Mouse (Mus musculus): Measurements from ENCODE around the gene Nptx2. TPM values are rescaled to one million over a fixed set of nuclear protein-coding genes. Genes with fewer than 3 reads are reported as not detected.

The Nptx2 gene
- polyA plus RNA-seq, 1 experiment from 2014 or later = 2.8 TPM

DNA sequence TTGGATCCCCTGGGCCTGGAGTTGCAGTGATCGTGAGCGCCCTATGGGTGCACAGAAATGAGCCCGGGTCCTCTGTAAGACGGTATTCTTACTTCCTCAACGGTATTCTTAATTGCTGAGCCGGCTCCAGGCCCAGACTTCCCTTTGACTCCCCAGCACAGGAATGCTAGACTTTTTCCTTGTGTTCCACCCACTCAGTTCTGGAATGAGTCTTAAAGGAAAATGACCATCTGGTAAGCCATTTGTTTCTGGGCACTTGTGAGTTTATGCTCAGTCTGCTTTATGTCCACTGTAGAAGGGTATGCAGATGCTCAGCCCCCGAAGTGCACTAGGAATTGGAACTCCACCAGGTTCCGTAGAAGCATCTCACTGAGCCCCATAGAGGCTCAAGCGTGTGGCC lies 4.3 kb downstream of the Nptx2 start:
- Histone ChIP-seq H3K27me3 (ENCODE audit: control insufficient read depth, insufficient read depth, low read length) (peaks cover 25% of the 10 kb centered on the region), H3K4me2 (ENCODE audit: low read depth) (no peak overlapping the region), H3K36me3 (ENCODE audit: control insufficient read depth, insufficient read depth, low read length) (no peaks in the 10 kb centered on the region), H3K9me3 (ENCODE audit: control insufficient read depth, low read length) (no peaks in the 10 kb centered on the region), H3K27ac (ENCODE audit: low read depth, low read length) (no peak overlapping the region), H3K9ac (ENCODE audit: low read length) (no peak overlapping the region), H3K4me1 (ENCODE audit: control insufficient read depth, insufficient read depth, low read length) (peaks cover 18% of the 10 kb centered on the region), H3K4me3 (ENCODE audit: low read depth, low read length) (no peak overlapping the region)
- WGBS = 84% methylated on average over 9 of the region's 9 CpGs
- ATAC-seq (ENCODE audit: insufficient read depth, low FRiP score, low TSS enrichment) (no peak), DNase-seq (ENCODE audit: low spot score) (no peak)

- Histone ChIP-seq H3K36me3 (ENCODE audit: control insufficient read depth, insufficient read depth, low read length) (no peaks in the 10 kb centered on the region), H3K9me3 (ENCODE audit: control insufficient read depth, low read length) (no peaks in the 10 kb centered on the region), H3K4me3 (ENCODE audit: low read depth, low read length) (no peak overlapping the region), H3K4me1 (ENCODE audit: control insufficient read depth, insufficient read depth, low read length) (peaks cover 17% of the 10 kb centered on the region), H3K27ac (ENCODE audit: low read depth, low read length) (no peak overlapping the region), H3K27me3 (ENCODE audit: control insufficient read depth, insufficient read depth, low read length) (peaks cover 25% of the 10 kb centered on the region), H3K9ac (ENCODE audit: low read length) (no peak overlapping the region), H3K4me2 (ENCODE audit: low read depth) (no peak overlapping the region)
- ATAC-seq (ENCODE audit: insufficient read depth, low FRiP score, low TSS enrichment) (no peak), DNase-seq (ENCODE audit: low spot score) (no peak)
- 29% methylated on average over 5 of the region's 5 CpGs for WGBS
Measured at GRCm38 (mm10) chr5:144550622-144551137, 5.0 kb downstream of the Nptx2 start.

- 30% methylated on average over 6 of the region's 10 CpGs for WGBS
- no peak overlapping the region for H3K4me2 ChIP-seq (ENCODE audit: low read depth)
Measured at GRCm38 (mm10) chr5:144556710-144557109, 11.0 kb downstream of the Nptx2 start.

DNA sequence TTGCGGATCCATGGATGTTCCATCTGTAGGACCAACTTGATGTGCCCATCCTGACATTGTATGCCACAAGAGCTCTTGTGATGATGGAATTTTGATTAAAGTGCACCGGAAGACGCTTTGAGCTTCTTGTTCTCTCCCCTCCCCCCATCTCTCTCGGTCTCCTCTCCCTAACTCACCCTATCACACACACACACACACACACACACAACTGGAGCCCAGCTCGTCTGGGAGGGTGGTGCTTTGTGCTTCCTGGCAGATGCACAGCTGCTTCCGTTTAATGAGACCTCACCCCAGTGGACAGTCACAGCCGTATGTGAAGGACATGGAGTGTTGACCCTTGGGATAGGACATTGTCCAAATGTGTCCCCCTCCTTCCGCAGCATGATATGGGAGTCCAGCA lies 11.7 kb downstream of the Nptx2 start:
- ATAC-seq (ENCODE audit: insufficient read depth, low FRiP score, low TSS enrichment) (0 out of 2 replicates have a peak, but pooled peaks have one; percentile 33), DNase-seq (ENCODE audit: low spot score) (no peak)
- Histone ChIP-seq H3K36me3 (ENCODE audit: control insufficient read depth, insufficient read depth, low read length) (no peaks in the 10 kb centered on the region), H3K27me3 (ENCODE audit: control insufficient read depth, insufficient read depth, low read length) (no peaks in the 10 kb centered on the region), H3K9ac (ENCODE audit: low read length) (no peak overlapping the region), H3K4me2 (ENCODE audit: low read depth) (no peak overlapping the region), H3K4me3 (ENCODE audit: low read depth, low read length) (no peak overlapping the region), H3K9me3 (ENCODE audit: control insufficient read depth, low read length) (no peaks in the 10 kb centered on the region), H3K4me1 (ENCODE audit: control insufficient read depth, insufficient read depth, low read length) (peaks cover 8% of the 10 kb centered on the region; the same call in 1 of the 2 replicates), H3K27ac (ENCODE audit: low read depth, low read length) (peak overlapping the region; percentile 27; the same call in 1 of the 2 replicates)
- 54% methylated on average over 8 of the region's 8 CpGs for WGBS

More at GRCm38 (mm10) chr5:144556710-144557109, 11.0 kb downstream of the Nptx2 start:
- DNase-seq (ENCODE audit: low spot score) (peak; percentile 53), ATAC-seq (ENCODE audit: insufficient read depth, low FRiP score, low TSS enrichment) (peak; percentile 83)
- H3K4me3 ChIP-seq (ENCODE audit: low read depth, low read length) = no peak overlapping the region
- H3K36me3 ChIP-seq (ENCODE audit: control insufficient read depth, insufficient read depth, low read length) = no peaks in the 10 kb centered on the region
- peak overlapping the region; percentile 79 for H3K27ac ChIP-seq (ENCODE audit: low read depth, low read length)
- no peaks in the 10 kb centered on the region for H3K9me3 ChIP-seq (ENCODE audit: control insufficient read depth, low read length)
- no peaks in the 10 kb centered on the region for H3K27me3 ChIP-seq (ENCODE audit: control insufficient read depth, insufficient read depth, low read length)
- no peak overlapping the region for H3K9ac ChIP-seq (ENCODE audit: low read length)
- H3K4me1 ChIP-seq (ENCODE audit: control insufficient read depth, insufficient read depth, low read length) = peaks cover 8% of the 10 kb centered on the region; the same call in 1 of the 2 replicates

DNA sequence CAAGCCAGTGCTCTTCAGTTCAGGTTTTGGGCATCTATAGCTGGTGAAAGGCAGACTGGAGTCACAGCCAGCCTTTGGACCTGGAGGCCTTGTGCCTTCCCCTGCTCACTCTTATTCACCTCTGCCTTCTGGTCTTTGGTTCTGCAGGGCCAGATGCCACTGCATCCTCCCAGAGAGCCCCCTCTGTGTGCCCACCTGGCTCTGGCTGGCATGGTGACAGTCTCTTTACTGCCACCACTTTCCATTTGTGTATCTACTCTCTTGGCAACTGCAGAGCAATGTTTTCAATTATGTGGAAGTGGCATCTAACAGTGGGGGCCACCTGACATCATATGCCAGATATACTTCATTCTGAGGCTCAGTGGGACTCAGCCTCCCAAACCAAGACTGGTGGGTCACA lies 12.8 kb downstream of the Nptx2 start:
- no peaks in the 10 kb centered on the region for H3K9me3 ChIP-seq (ENCODE audit: control insufficient read depth, low read length)
- H3K9ac ChIP-seq (ENCODE audit: low read length) = no peak overlapping the region
- DNase-seq (ENCODE audit: low spot score) (no peak), ATAC-seq (ENCODE audit: insufficient read depth, low FRiP score, low TSS enrichment) (no peak)
- no peaks in the 10 kb centered on the region for H3K27me3 ChIP-seq (ENCODE audit: control insufficient read depth, insufficient read depth, low read length)
- H3K4me3 ChIP-seq (ENCODE audit: low read depth, low read length) = no peak overlapping the region
- peaks cover 8% of the 10 kb centered on the region; the same call in 1 of the 2 replicates for H3K4me1 ChIP-seq (ENCODE audit: control insufficient read depth, insufficient read depth, low read length)
- H3K27ac ChIP-seq (ENCODE audit: low read depth, low read length) = no peak overlapping the region
- no peak overlapping the region for H3K4me2 ChIP-seq (ENCODE audit: low read depth)
- H3K36me3 ChIP-seq (ENCODE audit: control insufficient read depth, insufficient read depth, low read length) = no peaks in the 10 kb centered on the region

GRCm38 (mm10) chr5:144565739-144566138 lies 20.0 kb downstream of the Nptx2 start:
- Histone ChIP-seq H3K9ac (ENCODE audit: low read length) (no peak overlapping the region), H3K4me1 (ENCODE audit: control insufficient read depth, insufficient read depth, low read length) (no peaks in the 10 kb centered on the region), H3K36me3 (ENCODE audit: control insufficient read depth, insufficient read depth, low read length) (no peaks in the 10 kb centered on the region), H3K4me3 (ENCODE audit: low read depth, low read length) (no peak overlapping the region), H3K27me3 (ENCODE audit: control insufficient read depth, insufficient read depth, low read length) (no peaks in the 10 kb centered on the region), H3K9me3 (ENCODE audit: control insufficient read depth, low read length) (no peaks in the 10 kb centered on the region), H3K4me2 (ENCODE audit: low read depth) (no peak overlapping the region), H3K27ac (ENCODE audit: low read depth, low read length) (no peak overlapping the region)
- DNase-seq (ENCODE audit: low spot score) (no peak), ATAC-seq (ENCODE audit: insufficient read depth, low FRiP score, low TSS enrichment) (no peak)
- 65% methylated on average over 4 of the region's 4 CpGs for WGBS

DNA sequence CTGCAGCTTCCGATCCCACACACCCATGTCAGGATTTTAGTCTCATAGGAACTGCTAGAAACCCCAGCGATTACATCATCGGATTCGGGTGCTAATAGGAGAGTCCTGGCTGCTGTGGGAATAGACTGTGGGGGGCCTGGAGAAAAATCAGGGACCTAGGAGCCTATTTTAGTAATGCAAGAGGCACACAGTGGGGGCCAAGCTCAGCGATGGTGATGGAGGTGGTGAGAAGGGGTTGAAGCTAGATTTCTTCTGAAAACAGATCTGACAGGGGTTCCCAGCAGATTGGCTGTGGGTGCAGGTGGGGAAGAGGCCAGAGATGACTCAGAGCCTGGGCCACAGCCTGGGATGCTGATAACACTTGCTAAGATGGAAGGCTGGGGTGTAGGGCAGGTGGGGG lies 39.4 kb downstream of the Nptx2 start:
- DNase-seq (ENCODE audit: low spot score) (no peak), ATAC-seq (ENCODE audit: insufficient read depth, low FRiP score, low TSS enrichment) (no peak)
- H3K27me3 ChIP-seq (ENCODE audit: control insufficient read depth, insufficient read depth, low read length) = no peaks in the 10 kb centered on the region
- H3K36me3 ChIP-seq (ENCODE audit: control insufficient read depth, insufficient read depth, low read length) = no peaks in the 10 kb centered on the region
- no peak overlapping the region for H3K27ac ChIP-seq (ENCODE audit: low read depth, low read length)
- H3K4me1 ChIP-seq (ENCODE audit: control insufficient read depth, insufficient read depth, low read length) = no peaks in the 10 kb centered on the region
- WGBS = 86% methylated on average over 5 of the region's 5 CpGs
- no peaks in the 10 kb centered on the region for H3K9me3 ChIP-seq (ENCODE audit: control insufficient read depth, low read length)
- H3K4me2 ChIP-seq (ENCODE audit: low read depth) = no peak overlapping the region
- H3K4me3 ChIP-seq (ENCODE audit: low read depth, low read length) = no peak overlapping the region
- no peak overlapping the region for H3K9ac ChIP-seq (ENCODE audit: low read length)

DNA sequence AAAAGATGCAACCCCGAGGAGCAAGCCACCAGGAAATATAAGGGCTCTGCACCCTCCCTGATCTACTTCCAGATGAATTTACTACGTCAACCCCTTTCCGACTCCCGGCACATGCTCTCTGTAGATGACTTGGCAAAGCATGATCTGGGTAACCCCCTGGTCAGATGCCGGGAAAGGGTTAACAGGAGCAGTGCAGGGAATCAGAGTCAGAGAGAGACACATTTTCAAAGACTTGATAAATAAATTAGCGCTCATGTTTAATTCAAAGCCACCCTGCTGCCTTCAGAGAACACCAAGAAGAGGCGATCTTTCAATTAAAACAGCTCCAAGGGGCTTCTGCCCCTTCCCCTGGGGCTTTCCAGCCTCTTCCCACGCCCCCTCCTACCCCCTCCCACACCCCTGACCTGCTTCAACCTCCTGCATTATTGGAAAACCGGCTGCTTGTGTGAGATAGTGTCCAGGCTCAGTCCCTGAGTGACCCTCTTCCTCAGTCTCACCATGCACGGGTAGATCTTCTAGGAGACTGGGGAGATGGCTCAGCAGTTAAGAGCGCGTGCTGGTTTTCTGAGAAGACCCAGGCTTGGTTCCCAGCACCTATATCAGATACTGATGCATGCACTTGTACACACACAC lies 45.7 kb downstream of the Nptx2 start:
- Histone ChIP-seq H3K27me3 (ENCODE audit: control insufficient read depth, insufficient read depth, low read length) (no peaks in the 10 kb centered on the region), H3K27ac (ENCODE audit: low read depth, low read length) (no peak overlapping the region), H3K9ac (ENCODE audit: low read length) (no peak overlapping the region), H3K4me2 (ENCODE audit: low read depth) (no peak overlapping the region), H3K36me3 (ENCODE audit: control insufficient read depth, insufficient read depth, low read length) (no peaks in the 10 kb centered on the region), H3K4me1 (ENCODE audit: control insufficient read depth, insufficient read depth, low read length) (no peaks in the 10 kb centered on the region), H3K9me3 (ENCODE audit: control insufficient read depth, low read length) (no peaks in the 10 kb centered on the region), H3K4me3 (ENCODE audit: low read depth, low read length) (no peak overlapping the region)
- peak; percentile 36 for DNase-seq (ENCODE audit: low spot score)
- 0 out of 2 replicates have a peak, but pooled peaks have one; percentile 53 for ATAC-seq (ENCODE audit: insufficient read depth, low FRiP score, low TSS enrichment)
- 34% methylated on average over 12 of the region's 12 CpGs for WGBS

GRCm38 (mm10) chr5:144594796-144595195 lies 49.1 kb downstream of the Nptx2 start:
- DNase-seq (ENCODE audit: low spot score) = no peak
- no peak overlapping the region for H3K9ac ChIP-seq (ENCODE audit: low read length)
- no peak overlapping the region for H3K4me3 ChIP-seq (ENCODE audit: low read depth, low read length)
- ATAC-seq (ENCODE audit: insufficient read depth, low FRiP score, low TSS enrichment) = no peak
- H3K27ac ChIP-seq (ENCODE audit: low read depth, low read length) = no peak overlapping the region
- no peak overlapping the region for H3K4me2 ChIP-seq (ENCODE audit: low read depth)
- WGBS = 90% methylated on average over 9 of the region's 9 CpGs
- no peaks in the 10 kb centered on the region for H3K9me3 ChIP-seq (ENCODE audit: control insufficient read depth, low read length)
- no peaks in the 10 kb centered on the region for H3K4me1 ChIP-seq (ENCODE audit: control insufficient read depth, insufficient read depth, low read length)
- no peaks in the 10 kb centered on the region for H3K27me3 ChIP-seq (ENCODE audit: control insufficient read depth, insufficient read depth, low read length)
- H3K36me3 ChIP-seq (ENCODE audit: control insufficient read depth, insufficient read depth, low read length) = no peaks in the 10 kb centered on the region
